Mouse (Mus musculus) cerebellum, adult 2 months (tissue): Measurements from ENCODE around the gene Mid1.

ENCODE experiments used
- CTCF ChIP-seq: fragments of 200-500 bp; IDR thresholded peaks from 2 replicates; pipeline ENCODE4 v1.5.1; 2011; ENCODE audit warnings: low read depth, mild to moderate bottlenecking, control low read depth, low read length, moderate library complexity, borderline replicate concordance; ENCODE audit not compliant: insufficient read depth
- POLR2A ChIP-seq: fragments of 200-500 bp; IDR thresholded peaks from 2 replicates; pipeline ENCODE4 v1.6.1; 2011; ENCODE audit warnings: low read length, control low read depth, borderline replicate concordance; ENCODE audit not compliant: insufficient read depth

DNA sequence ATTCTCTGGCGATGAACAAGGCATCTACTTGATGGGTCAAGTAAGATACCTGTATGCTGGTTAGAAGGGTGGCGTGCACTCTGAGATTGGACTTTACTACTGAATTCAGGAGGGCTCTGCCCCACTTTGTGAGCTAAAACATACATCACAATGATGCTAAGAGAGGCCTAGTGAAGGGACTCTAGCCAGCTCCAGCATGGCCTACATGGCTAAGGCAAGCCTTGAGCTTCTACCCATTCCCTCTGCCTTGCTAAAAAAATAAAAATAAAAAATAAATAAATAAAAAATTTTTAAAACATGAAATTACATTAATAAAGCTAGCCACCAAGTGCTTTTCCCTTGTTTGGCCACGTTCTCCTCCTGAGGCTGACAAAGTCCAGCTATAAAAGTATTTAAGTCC, 94.5 kb downstream of the Mid1 start, which contains the start of gene 4933400A11Rik:
- TF ChIP-seq POLR2A = no peak
- TF ChIP-seq CTCF = no peak
